Mouse (Mus musculus): Measurements from ENCODE around the gene Sp6.

The Sp6 gene

GRCm38 (mm10) chr11:97025721-97026344, 12.6 kb downstream of the Sp6 start:
- peak; percentile 89 for DNase-seq

GRCm38 (mm10) chr11:97029686-97030417, 16.7 kb downstream of the Sp6 start, which contains the start of gene Scrn2:
Gene Scrn2 (plus strand): TSS chr11:97029938.
- peak; percentile 79 for DNase-seq

GRCm38 (mm10) chr11:97030426-97030825, 17.2 kb downstream of the Sp6 start:
- no peak for DNase-seq

GRCm38 (mm10) chr11:97031977-97032376, 18.8 kb downstream of the Sp6 start:
- no peak for DNase-seq

- no peak for DNase-seq
These were observed 19.3 kb downstream of the Sp6 start for GRCm38 (mm10) chr11:97032499-97032898.

- DNase-seq, result no peak
These were observed 20.6 kb downstream of the Sp6 start for GRCm38 (mm10) chr11:97033781-97034180.

- DNase-seq, result no peak
These were observed 22.9 kb downstream of the Sp6 start for GRCm38 (mm10) chr11:97036141-97036540.

GRCm38 (mm10) chr11:97038881-97039280, 25.7 kb downstream of the Sp6 start:
- no peak for DNase-seq

GRCm38 (mm10) chr11:97040301-97041021, 27.3 kb downstream of the Sp6 start:
- DNase-seq, result no peak

- peak; percentile 96 for DNase-seq
These were observed 28.1 kb downstream of the Sp6 start, which contains the start of the genes Lrrc46 and Mrpl10 for GRCm38 (mm10) chr11:97041022-97041899. Gene Lrrc46 (minus strand): TSS chr11:97041407. Gene Mrpl10 (plus strand): TSS chr11:97041560.

GRCm38 (mm10) chr11:97044902-97045301, 31.7 kb downstream of the Sp6 start:
- DNase-seq, result no peak

GRCm38 (mm10) chr11:97045861-97046260, 32.7 kb downstream of the Sp6 start:
- DNase-seq, result no peak

GRCm38 (mm10) chr11:97048090-97048650, 35.0 kb downstream of the Sp6 start:
- no peak for DNase-seq

GRCm38 (mm10) chr11:97049492-97050085, 36.4 kb downstream of the Sp6 start:
- DNase-seq, result no peak

- DNase-seq, result peak; percentile 83
These were observed 37.2 kb downstream of the Sp6 start, which contains the start of gene Osbpl7 for GRCm38 (mm10) chr11:97050216-97050943. Gene Osbpl7 (plus strand): TSS chr11:97050628.

GRCm38 (mm10) chr11:97050944-97051586, 37.9 kb downstream of the Sp6 start:
- peak; percentile 30 for DNase-seq

- no peak for DNase-seq
These were observed 39.0 kb downstream of the Sp6 start for GRCm38 (mm10) chr11:97052219-97052646.

GRCm38 (mm10) chr11:97063274-97063920, 50.2 kb downstream of the Sp6 start:
- DNase-seq, result no peak

- no peak for DNase-seq
These were observed 50.7 kb downstream of the Sp6 start for GRCm38 (mm10) chr11:97063921-97064295.
